Mouse (Mus musculus) forebrain, postnatal 0 days (tissue): ENCODE results near the gene Cd40. TPM values are rescaled to one million over a fixed set of nuclear protein-coding genes. Genes with fewer than 3 reads are reported as not detected.

Source experiments
- ATAC-seq: fragments of 200-750 bp; cut with Nextera tagmentation; 2 replicates; pipeline ENCODE4 v1.8.0; 2017; ENCODE audit warnings: mild to moderate bottlenecking, moderate library complexity
- DNase-seq: peaks from one replicate; pipeline ENCODE4 v3.0.0-alpha.2; 2015
- H3K27ac ChIP-seq: fragments of 300-500 bp; sonication (generic); 2 replicates; pipeline ENCODE4 v1.5.1; 2014; ENCODE audit warnings: low read depth, mild to moderate bottlenecking, antibody characterized with exemption, low read length, moderate library complexity, mixed read lengths
- H3K27me3 ChIP-seq: fragments of 300-500 bp; sonication (generic); 2 replicates; pipeline ENCODE4 v1.6.1; 2014; ENCODE audit warnings: mild to moderate bottlenecking, low read length, mixed read lengths; ENCODE audit not compliant: insufficient read depth
- H3K36me3 ChIP-seq: fragments of 300-500 bp; sonication (generic); 2 replicates; pipeline ENCODE4 v1.6.1; 2014; ENCODE audit warnings: mild to moderate bottlenecking, moderate library complexity; ENCODE audit not compliant: insufficient read depth
- H3K4me1 ChIP-seq: fragments of 300-500 bp; sonication (generic); 2 replicates; pipeline ENCODE4 v1.6.1; 2014; ENCODE audit warnings: antibody characterized with exemption; ENCODE audit not compliant: insufficient read depth
- H3K4me2 ChIP-seq: fragments of 300-500 bp; sonication (generic); 2 replicates; pipeline ENCODE4 v1.6.1; 2014; ENCODE audit warnings: low read depth, mild to moderate bottlenecking, moderate library complexity
- H3K4me3 ChIP-seq: fragments of 300-500 bp; sonication (generic); 2 replicates; pipeline ENCODE4 v1.5.1; 2014; ENCODE audit warnings: low read depth, low read length, mixed read lengths
- H3K9ac ChIP-seq: fragments of 300-500 bp; sonication (generic); 2 replicates; pipeline ENCODE4 v1.6.1; 2014; ENCODE audit warnings: mild to moderate bottlenecking
- H3K9me3 ChIP-seq: fragments of 300-500 bp; sonication (generic); 2 replicates; pipeline ENCODE4 v1.6.1; 2016; ENCODE audit warnings: low read length
- CTCF ChIP-seq: sonication (generic); IDR thresholded peaks from 2 replicates; pipeline ENCODE4 v1.5.1; 2016; ENCODE audit warnings: antibody characterized with exemption, control low read depth, low read depth
- WGBS: fragments of 180-500 bp; shearing (Covaris S2); extraction: QIAGEN DNeasy Blood & Tissue Kit; methylation state at CpG from one replicate; pipeline ENCODE4 v1.1.7; 2014; 5-methylcytosine and 5-hydroxymethylcytosine counted together
- polyA plus RNA-seq: library from polyadenylated mRNA; unstranded; fragments of >200 nt; fragmentation: Nextera tagmentation; extraction: Ambion mirVana; gene quantifications from 2 replicates; pipeline ENCODE4 v1.2.1, GENCODE M21; 2015
- total RNA-seq: library from RNA; depleted of rRNA; stranded (reverse); fragments of >200 nt; gene quantifications from 2 replicates; pipeline ENCODE4 v1.2.3, GENCODE M21; 2014

Cd40 gene
- total and polyA plus RNA-seq, 2 experiments from 2014 or later: 4.7 to 5.0 TPM

DNA sequence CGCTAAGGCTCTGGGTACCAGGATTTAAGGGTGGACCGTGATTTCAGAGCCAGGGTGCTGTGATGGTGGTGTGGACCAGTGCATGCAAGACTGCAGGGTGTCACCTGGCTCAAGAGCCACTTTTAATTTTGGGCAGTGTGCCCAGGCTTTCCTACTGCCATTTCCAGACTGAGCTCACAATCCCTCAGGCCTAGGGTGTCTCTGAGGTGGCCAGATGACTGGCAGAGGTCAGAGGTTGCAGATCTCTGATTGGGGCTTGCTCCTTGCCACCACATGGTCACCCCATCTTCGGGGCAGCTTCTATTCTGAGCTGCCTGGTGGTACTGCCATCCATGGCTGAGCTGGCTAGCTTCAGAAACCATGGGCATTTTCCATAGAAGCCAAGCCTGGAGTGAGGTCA, 43.4 kb downstream of the Cd40 start:
- H3K4me3 ChIP-seq: no peak overlapping the region
- H3K9ac ChIP-seq: no peak overlapping the region
- H3K4me2 ChIP-seq: no peak overlapping the region
- DNase-seq (no peak), ATAC-seq (no peak)
- no peak for TF ChIP-seq CTCF
- H3K27ac ChIP-seq: no peak overlapping the region
- no peaks in the 10 kb centered on the region for H3K36me3 ChIP-seq
- WGBS: 78% methylated on average over 3 of the region's 3 CpGs
- 0 out of 2 replicates have a peak, but pooled peaks cover 3% of the 10 kb centered on the region for H3K4me1 ChIP-seq
- no peaks in the 10 kb centered on the region for H3K27me3 ChIP-seq
- H3K9me3 ChIP-seq: no peaks in the 10 kb centered on the region

DNA sequence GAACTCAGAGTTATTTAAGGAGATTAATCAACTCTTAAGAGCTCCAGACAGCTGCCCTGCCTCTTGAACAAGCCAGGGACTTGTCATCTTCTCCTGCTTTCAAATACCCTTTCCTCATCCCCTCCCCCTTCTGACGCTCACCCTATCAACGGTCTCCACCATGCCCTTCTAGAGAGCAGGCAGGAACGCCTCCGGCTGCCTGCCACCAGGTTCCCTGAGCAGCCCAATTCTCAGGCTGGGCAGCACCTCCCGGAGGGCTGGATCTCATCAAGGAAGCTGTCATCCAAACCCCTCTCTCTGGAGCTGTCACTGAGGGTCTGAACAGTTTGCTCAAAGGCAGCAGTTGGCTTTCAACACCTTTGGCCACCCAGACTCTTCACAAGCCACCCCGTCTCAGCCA, 45.3 kb downstream of the Cd40 start:
- Histone ChIP-seq H3K27ac (no peak overlapping the region), H3K9ac (no peak overlapping the region), H3K4me1 (0 out of 2 replicates have a peak, but pooled peaks cover 3% of the 10 kb centered on the region), H3K27me3 (no peaks in the 10 kb centered on the region; the same call in 1 of the 2 replicates), H3K4me2 (no peak overlapping the region), H3K4me3 (no peak overlapping the region), H3K9me3 (no peaks in the 10 kb centered on the region), H3K36me3 (no peaks in the 10 kb centered on the region)
- 14% methylated on average over 6 of the region's 6 CpGs for whole genome bisulfite sequencing
- TF ChIP-seq CTCF: no peak
- no peak for ATAC-seq
- DNase-seq: no peak

DNA sequence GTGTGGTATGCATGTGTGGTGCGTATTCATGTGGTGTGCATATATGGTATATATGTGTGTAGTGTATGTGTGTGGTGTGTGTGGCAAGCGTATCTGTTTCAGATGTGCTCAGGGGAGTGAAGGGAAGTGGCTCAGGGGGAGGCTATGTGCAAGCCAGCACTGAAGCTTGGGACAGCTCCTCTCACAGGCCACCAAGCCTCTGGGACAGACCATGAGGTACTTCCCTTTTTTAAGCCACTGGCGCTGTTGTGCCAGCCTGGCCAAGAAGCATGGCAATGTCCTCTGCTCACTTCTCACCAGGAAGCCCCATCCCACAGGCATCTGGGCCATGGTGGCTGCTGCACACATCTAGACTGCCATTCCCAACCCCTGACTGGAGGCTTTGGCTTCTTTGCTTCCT, 47.5 kb downstream of the Cd40 start:
- H3K4me3 ChIP-seq: no peak overlapping the region
- H3K27ac ChIP-seq: no peak overlapping the region
- no peaks in the 10 kb centered on the region for H3K9me3 ChIP-seq
- peaks cover 1% of the 10 kb centered on the region; the same call in 1 of the 2 replicates for H3K27me3 ChIP-seq
- no peaks in the 10 kb centered on the region for H3K4me1 ChIP-seq
- H3K9ac ChIP-seq: no peak overlapping the region
- H3K4me2 ChIP-seq: no peak overlapping the region
- ATAC-seq: no peak
- H3K36me3 ChIP-seq: no peaks in the 10 kb centered on the region
- no peak for TF ChIP-seq CTCF
- 91% methylated on average over 3 of the region's 3 CpGs for WGBS
- no peak for DNase-seq

DNA sequence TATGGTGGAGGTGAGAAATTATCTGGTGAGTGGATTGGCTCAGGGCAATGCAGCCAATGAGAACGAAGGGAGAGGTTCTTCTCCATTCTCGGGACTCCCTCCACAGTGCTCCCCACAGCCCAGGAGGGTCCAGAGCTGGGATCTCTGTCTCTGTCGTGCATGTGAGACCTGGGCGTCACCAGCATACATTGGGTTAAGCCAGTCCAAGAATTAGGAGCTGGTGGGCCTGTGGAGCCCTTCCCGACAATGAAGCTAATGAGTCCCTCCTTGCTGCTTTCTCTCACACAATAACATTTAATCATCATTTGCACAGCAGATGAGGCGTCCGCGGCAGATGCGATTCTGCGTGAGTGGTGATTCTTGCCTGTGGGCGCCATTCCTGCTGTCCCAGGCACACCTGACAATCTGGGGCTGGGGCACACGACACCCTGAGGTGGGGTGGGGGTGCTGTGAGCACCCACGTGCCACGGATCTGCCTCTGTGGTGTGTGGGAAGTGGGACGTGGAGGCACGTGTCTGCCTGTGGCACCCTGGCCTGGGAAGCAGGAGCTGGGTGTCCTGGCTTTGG, 50.2 kb downstream of the Cd40 start:
- peaks cover 4% of the 10 kb centered on the region for H3K27me3 ChIP-seq
- no peak for TF ChIP-seq CTCF
- ATAC-seq (0 out of 2 replicates have a peak, but pooled peaks have one; percentile 10), DNase-seq (no peak)
- H3K4me2 ChIP-seq: no peak overlapping the region
- no peaks in the 10 kb centered on the region for H3K4me1 ChIP-seq
- 38% methylated on average over 16 of the region's 16 CpGs for WGBS
- H3K9ac ChIP-seq: no peak overlapping the region
- H3K27ac ChIP-seq: no peak overlapping the region
- H3K4me3 ChIP-seq: no peak overlapping the region
- no peaks in the 10 kb centered on the region for H3K36me3 ChIP-seq
- H3K9me3 ChIP-seq: no peaks in the 10 kb centered on the region

DNA sequence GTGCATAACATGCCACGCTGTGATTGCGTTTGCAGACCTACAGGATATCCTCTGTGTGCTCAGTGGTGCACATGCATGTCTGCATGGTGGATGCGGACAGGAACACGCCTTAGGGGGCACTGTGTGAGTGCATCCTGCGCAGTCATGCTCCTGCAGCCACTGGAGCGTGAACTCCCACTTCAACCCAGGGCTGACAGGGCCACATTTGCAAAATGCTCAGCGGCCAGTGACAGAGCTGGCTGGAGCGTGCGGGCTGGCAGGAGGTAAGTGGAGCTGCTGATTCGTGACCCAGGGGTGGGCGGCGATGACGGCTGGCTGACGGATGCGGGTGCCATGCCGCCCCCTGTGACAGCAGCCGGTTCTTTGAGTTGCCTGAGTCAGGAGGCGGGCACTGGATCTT, 51.2 kb downstream of the Cd40 start:
- H3K27ac ChIP-seq: no peak overlapping the region
- ATAC-seq (peak; percentile 38), DNase-seq (no peak)
- H3K4me3 ChIP-seq: no peak overlapping the region
- no peaks in the 10 kb centered on the region for H3K36me3 ChIP-seq
- H3K9ac ChIP-seq: no peak overlapping the region
- no peaks in the 10 kb centered on the region for H3K4me1 ChIP-seq
- TF ChIP-seq CTCF: 0 out of 2 replicates have a peak, but pooled peaks have one; percentile 7
- no peak overlapping the region for H3K4me2 ChIP-seq
- H3K9me3 ChIP-seq: no peaks in the 10 kb centered on the region
- H3K27me3 ChIP-seq: peaks cover 8% of the 10 kb centered on the region
- 24% methylated on average over 18 of the region's 18 CpGs for WGBS

DNA sequence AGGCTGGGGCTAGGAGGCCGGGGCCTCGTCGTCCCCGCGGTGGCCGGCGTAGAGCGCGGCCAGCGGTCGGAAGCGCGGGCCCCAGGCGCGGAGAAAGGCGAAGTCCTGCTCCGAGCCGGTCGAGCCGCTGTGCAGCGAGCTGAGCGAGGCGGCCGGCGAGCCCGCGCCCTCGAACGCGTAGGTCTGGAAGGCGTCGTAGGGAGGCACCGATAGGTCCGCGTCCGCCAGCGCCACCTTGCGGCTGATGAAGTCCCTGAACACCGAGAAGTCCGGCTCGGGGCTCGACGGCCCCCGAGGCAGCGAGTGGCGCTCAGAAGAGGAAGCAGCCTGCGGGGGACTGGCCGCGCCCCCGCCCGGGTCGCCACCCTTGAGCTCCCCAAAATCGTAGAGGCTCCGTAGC, 56.7 kb downstream of the Cd40 start:
- H3K9me3 ChIP-seq: no peaks in the 10 kb centered on the region
- peak overlapping the region; percentile 12; the same call in 1 of the 2 replicates for H3K4me3 ChIP-seq
- peaks cover 39% of the 10 kb centered on the region for H3K27me3 ChIP-seq
- H3K4me2 ChIP-seq: peak overlapping the region; percentile 26
- no peak overlapping the region for H3K9ac ChIP-seq
- TF ChIP-seq CTCF: peak; percentile 82
- peak; percentile 81 for DNase-seq
- H3K27ac ChIP-seq: no peak overlapping the region
- no peaks in the 10 kb centered on the region for H3K4me1 ChIP-seq
- H3K36me3 ChIP-seq: no peaks in the 10 kb centered on the region; the same call in 1 of the 2 replicates
- under 1% methylated on average over 52 of the region's 54 CpGs for WGBS
- ATAC-seq: peak; percentile 81

DNA sequence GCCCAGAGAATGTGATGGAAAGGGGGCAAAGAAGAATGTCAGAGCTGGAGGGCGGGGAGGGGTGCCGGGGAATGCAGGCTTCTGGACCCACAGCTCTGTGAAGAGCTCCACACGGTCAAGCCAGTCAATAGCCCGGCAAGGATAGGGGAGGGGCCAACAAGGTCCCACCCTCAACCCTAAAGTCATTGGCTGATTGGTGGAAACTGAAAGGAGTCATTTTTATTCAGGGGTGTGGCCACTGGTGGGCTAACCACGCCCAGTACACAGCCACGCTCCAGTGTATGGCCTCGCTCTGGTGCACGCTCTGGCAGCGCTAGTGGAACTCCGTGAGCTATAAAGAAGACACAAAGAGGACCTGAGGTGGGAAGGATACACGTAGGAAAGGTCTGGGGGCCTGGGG, 58.3 kb downstream of the Cd40 start:
- H3K36me3 ChIP-seq: no peaks in the 10 kb centered on the region; the same call in 1 of the 2 replicates
- H3K9ac ChIP-seq: no peak overlapping the region
- WGBS: 35% methylated on average over 11 of the region's 11 CpGs
- H3K27ac ChIP-seq: no peak overlapping the region
- no peaks in the 10 kb centered on the region for H3K4me1 ChIP-seq
- H3K27me3 ChIP-seq: peaks cover 35% of the 10 kb centered on the region
- ATAC-seq (no peak), DNase-seq (no peak)
- H3K4me2 ChIP-seq: no peak overlapping the region
- TF ChIP-seq CTCF: no peak
- no peak overlapping the region for H3K4me3 ChIP-seq
- H3K9me3 ChIP-seq: no peaks in the 10 kb centered on the region
